Mouse (Mus musculus) heart, postnatal 25 days (tissue): ENCODE measurements around the gene Kcnq1. TPM values are rescaled to one million over a fixed set of nuclear protein-coding genes. Genes with fewer than 3 reads are reported as not detected.

Source experiments
- DNase-seq: peaks from one replicate; pipeline ENCODE4 v3.0.0; 2022; ENCODE audit warnings: low spot score
- intact Hi-C: fragments of 180-260 bp; cut with DNase I; formaldehyde crosslinking; loops from one replicate; pipeline ENCODE4 v1.15.1; 2025
- total RNA-seq, 2 experiments: library from RNA; stranded (reverse); gene quantifications; 2 replicates each; pipeline ENCODE4 v1.2.3; 2021

Kcnq1 gene
- total RNA-seq, 2 experiments from 2014 or later: 37.4 to 37.7 TPM

DNA sequence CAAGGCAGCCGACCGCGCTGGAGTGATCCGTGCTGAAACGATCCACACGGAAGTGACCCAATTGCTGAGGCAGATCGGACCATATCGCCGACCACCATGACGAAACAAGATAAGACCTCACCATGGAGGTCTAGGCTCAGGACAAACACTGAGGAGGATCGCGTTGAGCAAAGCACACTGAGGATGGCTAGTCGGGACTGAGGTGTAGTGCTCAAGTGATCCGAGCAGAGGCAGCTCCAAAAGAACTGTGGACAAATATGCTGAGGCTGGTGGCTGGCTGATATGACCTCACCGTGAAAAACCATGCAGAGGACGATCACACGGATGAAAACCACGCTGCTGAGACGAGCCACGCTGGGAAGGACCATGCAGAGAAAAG, 189.8 kb downstream of the Kcnq1 start:
- DNase-seq: no peak
- intact Hi-C loops: loop anchor here (5.0 kb wide), 1 partner anchor 166 kb away; the partner anchor contains the start of gene Cdkn1c

GRCm38 (mm10) chr7:143296384-143296801, 190.2 kb downstream of the Kcnq1 start:
- intact Hi-C loops: loop anchor here (5.0 kb wide), 1 partner anchor 166 kb away; the partner anchor contains the start of gene Cdkn1c
- DNase-seq: peak; percentile 88

GRCm38 (mm10) chr7:143300037-143300436, 193.9 kb downstream of the Kcnq1 start:
- DNase-seq: no peak
- intact Hi-C loops: no loop called here

DNA sequence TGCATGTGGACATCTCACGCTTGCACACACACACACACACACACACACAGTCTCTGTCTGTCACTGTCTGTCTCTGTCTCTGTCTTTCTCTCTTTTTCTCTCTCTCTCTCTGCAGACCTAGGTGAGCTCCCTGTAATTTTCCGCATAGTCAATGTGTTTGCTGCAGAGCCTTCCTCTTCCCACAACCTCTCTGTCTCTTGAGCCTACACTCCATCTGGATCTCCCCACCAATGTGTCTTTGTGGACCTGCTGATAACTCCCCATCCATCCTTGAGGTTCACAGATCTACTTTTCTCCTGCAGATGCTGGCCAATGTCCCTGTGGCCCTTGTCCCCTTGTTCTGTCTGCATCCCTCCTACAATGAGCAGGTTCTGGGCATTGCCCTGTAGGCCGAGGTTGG, 194.5 kb downstream of the Kcnq1 start:
- intact Hi-C loops: no loop called here
- no peak for DNase-seq

DNA sequence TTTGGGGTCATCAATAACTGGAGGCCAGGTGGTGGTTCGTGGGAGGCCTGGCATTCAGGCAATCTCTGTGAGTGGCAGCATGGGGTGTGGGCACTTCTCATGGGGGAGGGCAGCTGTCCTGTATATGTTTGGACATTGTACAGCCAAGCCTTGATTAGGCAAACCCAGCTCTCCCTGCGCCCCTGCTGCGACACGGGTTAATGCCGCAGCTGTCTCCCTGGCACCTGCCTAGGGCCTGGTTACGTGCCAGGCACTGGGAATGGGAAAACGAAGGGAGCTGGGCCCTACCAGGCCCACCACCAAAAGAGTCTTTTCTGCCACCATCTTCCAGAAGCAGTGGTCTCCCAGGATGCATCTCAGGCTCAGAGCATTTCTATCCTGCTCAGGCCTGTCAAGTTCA, 196.0 kb downstream of the Kcnq1 start:
- intact Hi-C loops: no loop called here
- no peak for DNase-seq

DNA sequence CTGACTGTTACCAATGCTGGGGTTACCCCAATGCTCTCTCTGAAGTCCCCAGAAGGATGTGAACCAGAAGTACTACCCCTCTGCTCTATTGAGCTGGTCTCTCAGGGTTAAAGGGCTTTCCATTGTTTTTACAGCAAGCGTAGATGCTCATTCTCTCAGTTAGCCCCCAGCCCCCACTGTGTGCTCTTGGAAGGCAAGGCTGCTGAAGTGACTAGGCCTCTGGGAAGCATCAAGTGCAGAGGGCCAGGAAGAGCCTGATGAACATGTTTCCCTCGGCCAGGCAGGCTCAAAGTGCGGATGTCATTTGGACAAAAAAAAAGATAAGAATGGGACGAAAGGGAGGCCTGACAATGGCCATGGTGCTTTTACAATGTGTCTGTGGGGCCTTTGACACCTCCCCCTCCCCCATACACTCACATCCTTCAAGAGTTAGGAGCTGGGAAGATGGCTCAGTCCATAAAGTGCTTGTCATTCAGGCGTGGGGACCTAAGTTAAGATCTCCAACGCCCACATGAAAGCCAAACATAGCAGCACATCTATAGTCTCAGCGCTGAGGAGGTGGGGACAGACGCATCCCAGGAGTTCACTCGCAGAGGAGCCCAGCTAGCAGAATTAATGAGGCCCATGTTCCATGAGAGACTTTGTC, 196.6 kb downstream of the Kcnq1 start:
- intact Hi-C loops: no loop called here
- no peak for DNase-seq

DNA sequence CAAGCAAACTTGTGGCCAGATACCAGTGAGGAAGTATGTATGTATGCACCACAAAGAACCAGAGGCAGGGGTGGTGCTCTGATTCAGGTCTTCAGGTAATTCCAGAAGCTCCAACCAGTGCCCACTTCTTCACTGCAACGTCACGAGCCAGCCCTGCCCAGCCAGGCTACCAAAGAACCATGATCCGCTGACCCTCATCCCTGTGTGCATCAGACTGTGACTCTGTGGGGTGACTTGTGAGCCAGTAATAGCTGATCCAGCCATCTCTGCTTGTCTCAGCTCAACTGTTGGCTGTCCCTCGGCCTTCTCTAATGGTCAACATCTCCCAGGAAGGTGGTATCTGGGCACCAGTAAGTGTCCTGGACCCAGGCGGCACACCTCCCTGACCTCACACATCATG, 197.4 kb downstream of the Kcnq1 start:
- intact Hi-C loops: no loop called here
- DNase-seq: no peak

DNA sequence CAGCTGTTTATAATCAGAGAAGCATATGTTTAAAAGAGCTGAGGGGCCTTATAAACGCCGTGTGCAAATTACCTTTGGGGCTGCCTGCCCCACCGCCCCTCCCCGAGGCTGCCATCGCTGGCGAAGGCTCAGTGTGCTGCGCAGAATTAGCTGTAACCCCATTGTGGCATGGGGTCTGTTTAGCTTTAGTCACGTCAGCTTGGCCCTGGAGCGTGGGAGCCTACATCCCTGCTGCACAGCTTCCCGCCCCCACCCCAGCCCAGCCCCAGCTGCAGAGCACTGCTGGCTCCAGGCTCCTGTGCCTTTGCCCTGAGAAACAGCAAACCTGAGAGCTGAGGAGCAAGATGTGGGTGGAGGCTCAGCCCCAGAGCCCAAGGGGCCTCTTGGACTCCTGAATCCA, 199.6 kb downstream of the Kcnq1 start:
- no peak for DNase-seq
- intact Hi-C loops: no loop called here

DNA sequence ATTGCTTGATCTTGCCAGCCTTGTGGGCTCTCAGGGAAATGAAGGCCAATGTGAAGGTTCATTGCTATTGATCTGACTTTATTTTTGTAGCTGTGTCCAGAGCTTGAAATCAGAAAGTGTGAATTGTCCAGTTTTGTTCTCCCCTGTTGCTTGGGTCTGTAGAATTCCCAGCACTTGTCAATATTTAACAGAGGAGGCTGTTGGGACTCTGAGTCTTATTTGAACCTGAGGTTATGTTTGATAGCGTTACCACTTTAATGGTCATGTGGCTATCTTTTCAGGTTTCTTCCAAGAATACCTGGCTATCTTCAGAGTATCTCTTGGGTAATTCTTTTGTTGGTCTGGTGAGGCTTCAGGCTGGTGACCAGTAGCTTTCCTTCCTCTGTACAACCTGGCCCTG, 201.8 kb downstream of the Kcnq1 start:
- intact Hi-C loops: no loop called here
- no peak for DNase-seq

DNA sequence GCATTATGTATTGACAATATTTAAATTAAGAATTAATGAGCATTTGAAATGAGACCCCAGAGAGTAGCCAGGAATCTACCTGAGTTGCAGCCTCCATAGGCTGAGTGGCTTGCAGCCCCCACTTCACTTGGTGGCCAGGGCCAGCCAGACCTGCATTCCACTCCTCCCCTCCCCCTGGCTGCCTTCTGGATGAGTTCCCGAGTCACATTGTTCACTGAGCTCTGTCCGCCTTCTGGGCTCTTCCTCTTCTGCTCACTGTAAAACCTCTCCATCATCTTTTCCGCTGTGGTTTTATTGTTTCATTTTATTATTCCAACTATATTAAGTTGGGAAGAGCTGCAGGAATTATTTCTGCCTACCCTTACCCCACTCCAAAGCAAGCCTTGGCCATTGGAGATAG, 204.1 kb downstream of the Kcnq1 start:
- intact Hi-C loops: no loop called here

GRCm38 (mm10) chr7:143310847-143311246, 204.7 kb downstream of the Kcnq1 start:
- intact Hi-C loops: no loop called here
- no peak for DNase-seq

More for the DNA sequence above, 204.1 kb downstream of the Kcnq1 start:
- no peak for DNase-seq

DNA sequence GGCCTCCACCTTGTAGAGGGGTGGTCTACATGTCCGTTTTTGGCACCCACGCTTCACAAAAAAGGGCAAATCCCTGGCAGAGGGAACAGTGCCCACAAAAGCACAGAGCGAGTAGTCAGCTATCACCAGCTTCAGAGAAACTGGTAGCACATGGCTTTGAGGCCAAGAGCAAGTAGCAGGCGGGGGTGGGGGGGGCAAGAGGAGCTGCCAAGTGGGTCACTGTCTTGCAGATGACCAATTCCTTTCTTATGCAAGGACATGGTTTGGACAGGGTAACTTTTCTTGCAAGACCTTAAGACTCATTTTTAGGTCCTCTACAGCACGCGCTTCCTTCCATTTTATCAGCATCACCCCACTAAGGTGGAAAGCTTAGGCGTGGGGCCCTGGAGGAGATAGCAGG, 205.3 kb downstream of the Kcnq1 start:
- no peak for DNase-seq
- intact Hi-C loops: no loop called here

- intact Hi-C loops: no loop called here
- peak; percentile 73 for DNase-seq
Measured at GRCm38 (mm10) chr7:143313572-143314319, 207.6 kb downstream of the Kcnq1 start.

- no peak for DNase-seq
- intact Hi-C loops: no loop called here
Measured at GRCm38 (mm10) chr7:143318512-143318911, 212.3 kb downstream of the Kcnq1 start.

- intact Hi-C loops: no loop called here
- no peak for DNase-seq
Measured at GRCm38 (mm10) chr7:143320367-143320766, 214.2 kb downstream of the Kcnq1 start.

DNA sequence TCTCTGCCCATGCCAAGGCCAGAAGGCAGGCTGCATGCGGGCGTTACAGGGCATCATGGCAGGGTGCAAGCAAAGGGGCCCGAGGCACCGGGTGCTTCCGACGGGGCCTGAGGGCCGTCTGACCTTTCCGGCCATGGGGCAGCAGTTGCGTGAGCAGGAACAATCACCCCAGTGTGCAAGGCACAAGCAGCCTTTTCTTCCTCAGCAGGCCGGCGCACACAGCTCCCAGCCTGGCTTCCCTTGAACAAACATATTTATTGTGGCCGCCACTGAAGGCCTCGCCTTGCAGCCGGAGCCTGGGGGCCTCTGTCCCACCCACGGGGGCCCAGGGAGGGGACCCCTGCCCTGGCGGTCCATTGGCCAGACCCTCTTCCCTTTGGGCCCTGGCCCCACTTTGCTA, 218.9 kb downstream of the Kcnq1 start:
- intact Hi-C loops: no loop called here
- DNase-seq: no peak

DNA sequence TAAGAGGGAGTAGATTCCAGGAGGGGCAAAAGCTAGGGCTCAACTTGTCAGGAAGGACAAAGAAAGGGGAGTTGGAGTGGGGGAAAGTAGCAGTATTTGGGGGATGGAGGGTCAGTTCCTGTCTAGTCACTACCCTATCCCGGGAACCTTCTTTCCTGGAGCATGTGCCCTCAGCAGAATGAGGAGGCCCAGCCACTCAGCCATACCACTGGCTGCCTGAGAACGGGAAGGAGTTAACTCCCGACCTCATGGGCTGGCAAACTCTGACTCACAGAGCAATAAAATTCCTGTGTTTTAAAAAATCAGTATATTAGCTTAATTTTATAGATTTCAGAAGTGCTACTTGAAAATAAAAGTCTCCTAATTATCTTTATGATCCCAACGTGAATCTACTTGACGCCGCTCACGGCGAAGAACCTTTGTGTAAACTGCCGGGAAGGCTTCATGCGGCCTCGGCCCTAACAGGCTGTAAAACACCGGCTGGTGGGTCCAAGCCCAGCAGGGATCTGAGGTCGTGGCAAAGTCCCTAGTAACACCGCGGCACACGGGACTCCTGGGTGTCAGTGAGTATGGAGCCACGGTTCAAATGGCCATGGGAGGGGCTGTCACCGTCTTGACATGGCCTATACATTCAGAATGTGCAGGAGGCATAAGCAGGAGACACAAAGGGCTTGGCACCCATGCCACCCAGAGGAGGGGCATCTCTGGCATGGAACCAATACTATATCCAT, 222.2 kb downstream of the Kcnq1 start:
- DNase-seq: no peak
- intact Hi-C loops: no loop called here

- no peak for DNase-seq
- intact Hi-C loops: no loop called here
Measured at GRCm38 (mm10) chr7:143329110-143329810, 223.1 kb downstream of the Kcnq1 start.

DNA sequence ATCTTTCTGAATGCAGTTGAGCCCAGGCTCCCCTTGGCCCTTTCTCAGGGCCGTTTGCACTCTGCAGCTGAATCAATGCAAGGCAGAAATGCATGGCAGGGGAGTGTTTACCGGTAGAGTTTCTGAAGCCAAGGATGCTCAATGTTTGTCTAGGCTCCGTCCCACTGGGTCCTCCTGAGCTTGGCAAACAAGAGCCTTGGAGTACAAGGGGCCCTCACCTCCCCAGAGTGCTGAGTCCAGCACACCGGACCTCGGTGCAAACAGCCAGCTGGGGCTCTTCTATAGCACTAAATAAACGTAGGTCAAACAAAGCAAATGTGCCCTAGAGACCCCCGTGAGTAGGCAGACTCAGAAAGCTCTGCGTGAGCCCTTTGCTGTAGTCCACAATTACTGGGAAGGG, 226.9 kb downstream of the Kcnq1 start:
- intact Hi-C loops: no loop called here

GRCm38 (mm10) chr7:143333604-143334003, 227.4 kb downstream of the Kcnq1 start:
- intact Hi-C loops: no loop called here
- no peak for DNase-seq

More for the DNA sequence above, 226.9 kb downstream of the Kcnq1 start:
- no peak for DNase-seq
